Mouse (Mus musculus) liver, adult 2 months (tissue): Measurements from ENCODE around the gene Oscar.

Experiments
- CTCF ChIP-seq: fragments of 200-500 bp; IDR thresholded peaks from 2 replicates; pipeline ENCODE4 v1.5.1; 2011; ENCODE audit warnings: low read depth, low read length, control low read depth
- POLR2A ChIP-seq: fragments of 200-500 bp; IDR thresholded peaks from 2 replicates; pipeline ENCODE4 v1.6.1; 2011; ENCODE audit warnings: low read length, control low read depth; ENCODE audit not compliant: insufficient read depth; ENCODE audit errors: extremely low read depth

DNA sequence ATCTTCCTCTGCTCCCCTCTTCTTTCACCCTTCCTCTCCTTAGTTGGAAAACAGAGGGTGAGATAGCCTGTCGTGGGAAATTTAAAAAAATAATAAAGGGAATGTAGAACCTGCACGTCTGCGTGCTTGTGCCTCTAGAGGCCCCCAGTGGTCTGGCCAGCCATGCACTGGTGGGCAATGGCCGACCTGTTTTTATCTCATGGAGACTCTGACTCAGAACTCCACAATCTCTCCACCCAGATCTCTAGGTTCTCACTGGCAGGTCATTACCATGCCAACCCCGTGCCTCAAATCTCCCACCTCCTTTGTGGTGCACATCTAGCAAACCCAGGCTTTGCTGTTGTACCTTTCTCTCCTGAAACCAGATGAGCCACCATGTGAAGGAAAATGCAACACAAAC lies 21.3 kb downstream of the Oscar start:
- TF ChIP-seq CTCF (no peak), POLR2A (no peak)
